Mouse (Mus musculus): Measurements from ENCODE around the gene Anp32e.
"Not testable (repeated sequence)": the region's sequence is repeated elsewhere in the genome, so short reads cannot be mapped to it uniquely, and the experiment has no call there.

Gene Anp32e

GRCm38 (mm10) chr3:95903753-95904502 lies 25.1 kb upstream of the Anp32e start:
- DNase-seq (ENCODE audit: low spot score in 2 of 2): no peak

DNA sequence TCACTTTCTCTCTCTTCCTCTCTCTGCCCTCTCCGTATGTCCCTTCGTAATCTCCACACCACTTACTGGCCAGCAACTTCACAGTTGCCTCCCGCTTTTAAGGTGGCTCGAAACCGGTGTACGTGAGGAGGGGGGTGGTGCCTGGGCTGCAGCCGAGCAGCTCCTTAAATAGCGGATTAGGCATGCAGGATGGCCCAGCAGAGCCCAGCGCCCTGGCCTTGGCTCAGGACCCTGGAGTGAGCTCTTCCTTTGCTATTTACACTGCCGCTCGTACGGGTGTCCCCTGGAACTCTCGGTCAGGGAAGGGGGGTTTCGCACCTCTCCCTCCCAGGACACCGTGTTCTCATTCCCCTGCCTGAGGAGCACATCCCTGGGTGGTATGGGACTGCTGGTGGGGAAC lies 24.5 kb upstream of the Anp32e start, which contains the start of gene Car14:
Gene Car14 (minus strand): TSS at position 124 of the 400 bp plus-strand sequence.
- DNase-seq (ENCODE audit: low spot score in 2 of 2): no peak

- DNase-seq (ENCODE audit: low spot score in 2 of 2): no peak
These were observed 23.7 kb upstream of the Anp32e start for GRCm38 (mm10) chr3:95905146-95905939.

GRCm38 (mm10) chr3:95905940-95906492 lies 23.0 kb upstream of the Anp32e start:
- DNase-seq (ENCODE audit: low spot score in 2 of 2): no peak

- DNase-seq (ENCODE audit: low spot score in 2 of 2): no peak
These were observed 22.2 kb upstream of the Anp32e start for GRCm38 (mm10) chr3:95906860-95907259.

GRCm38 (mm10) chr3:95907613-95908012 lies 21.4 kb upstream of the Anp32e start:
- no peak for DNase-seq (ENCODE audit: low spot score in 2 of 2)

DNA sequence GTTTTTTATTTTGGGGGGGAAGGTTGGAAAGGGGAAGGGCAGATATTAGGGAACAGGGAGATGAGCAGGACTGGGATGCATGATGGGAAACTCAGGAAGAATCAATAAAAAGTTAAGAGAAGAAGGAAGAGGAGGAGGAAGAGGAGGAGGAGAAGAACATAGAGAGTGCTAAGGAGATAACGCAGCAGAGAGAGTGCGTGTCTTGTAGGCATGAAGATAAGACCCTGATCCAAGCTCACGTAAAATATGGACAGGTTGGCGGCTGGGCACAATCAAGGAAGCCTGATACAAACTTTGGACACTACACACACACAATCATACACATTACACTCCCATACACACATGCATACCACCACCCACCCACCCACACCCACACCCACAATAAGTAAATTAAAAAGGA lies 14.3 kb upstream of the Anp32e start:
- no peak for DNase-seq (ENCODE audit: low spot score in 2 of 2)

DNA sequence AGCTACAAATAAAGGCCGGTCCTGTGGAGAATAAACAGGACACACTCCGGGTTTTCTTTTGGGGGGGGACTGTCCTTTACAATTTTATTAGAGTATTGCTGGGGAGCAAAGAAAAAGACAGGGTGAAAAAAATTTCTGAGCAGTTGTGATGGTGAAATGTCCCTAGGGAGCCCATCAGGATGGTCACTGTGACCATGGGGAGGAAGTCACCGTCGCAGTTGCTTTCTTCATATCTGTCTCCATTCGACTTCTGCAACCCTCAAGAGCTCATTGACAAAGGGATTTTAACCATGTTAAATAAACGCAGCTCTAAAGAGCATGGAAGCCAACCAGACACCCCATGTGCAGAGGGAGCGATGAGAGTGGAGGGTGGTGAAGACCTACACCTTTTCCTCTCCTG lies 12.3 kb upstream of the Anp32e start:
- DNase-seq (ENCODE audit: low spot score in 2 of 2): no peak

DNA sequence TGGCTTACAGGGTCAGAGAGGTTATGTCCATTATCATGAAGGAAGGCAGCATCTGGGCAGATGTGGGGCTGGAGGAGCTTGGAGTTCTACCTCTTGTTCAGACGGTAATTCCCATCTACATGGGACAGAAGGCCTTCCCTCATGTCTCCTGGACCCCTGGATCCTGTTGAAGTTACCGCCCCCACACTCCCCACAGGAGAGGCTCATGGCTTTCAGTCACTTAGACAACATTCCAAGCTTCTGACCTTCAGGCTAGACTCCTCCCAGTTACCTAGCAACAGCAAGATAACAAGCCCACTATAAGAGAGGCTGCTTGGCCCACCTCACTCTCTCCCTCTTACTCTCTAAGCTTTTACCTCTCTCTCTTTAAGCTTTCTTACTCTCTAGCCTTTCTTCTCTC lies 8.5 kb upstream of the Anp32e start:
- not testable (repeated sequence) for DNase-seq (ENCODE audit: low spot score in 2 of 2)

GRCm38 (mm10) chr3:95923429-95923828 lies 5.6 kb upstream of the Anp32e start:
- not testable (repeated sequence) for DNase-seq (ENCODE audit: low spot score in 2 of 2)

- DNase-seq (ENCODE audit: low spot score in 2 of 2): no peak
These were observed 4.9 kb upstream of the Anp32e start for GRCm38 (mm10) chr3:95924185-95924584.

- DNase-seq (ENCODE audit: low spot score in 2 of 2): no peak
These were observed 4.0 kb upstream of the Anp32e start for GRCm38 (mm10) chr3:95925087-95925486.

- DNase-seq (ENCODE audit: low spot score in 2 of 2): no peak
These were observed 787 bp upstream of the Anp32e start for GRCm38 (mm10) chr3:95928261-95928657.

- peak in 1 of 2 experiments; percentile 33 for DNase-seq (ENCODE audit: low spot score in 2 of 2)
These were observed 780 bp downstream of the Anp32e start for GRCm38 (mm10) chr3:95929581-95930470.

DNA sequence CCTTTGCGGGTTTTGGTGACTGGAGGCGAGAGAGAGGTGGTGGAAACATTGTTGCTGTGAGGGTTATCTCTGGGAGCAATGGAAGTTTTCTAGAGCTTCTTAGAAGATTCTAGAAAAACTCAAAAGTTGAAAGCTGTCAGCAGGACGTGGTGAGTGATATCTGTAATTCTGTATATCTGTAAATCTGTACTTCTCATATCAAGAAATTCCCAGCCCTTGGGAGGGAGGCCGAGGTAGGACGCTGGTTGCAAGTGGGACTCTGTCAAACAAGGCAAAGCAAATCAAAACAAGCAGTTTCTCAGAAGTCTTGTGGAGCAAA lies 1.4 kb downstream of the Anp32e start:
- no peak for DNase-seq (ENCODE audit: low spot score in 2 of 2)

GRCm38 (mm10) chr3:95931471-95931870 lies 2.4 kb downstream of the Anp32e start:
- DNase-seq (ENCODE audit: low spot score in 2 of 2): no peak

GRCm38 (mm10) chr3:95932157-95932556 lies 3.1 kb downstream of the Anp32e start:
- no peak for DNase-seq (ENCODE audit: low spot score in 2 of 2)

DNA sequence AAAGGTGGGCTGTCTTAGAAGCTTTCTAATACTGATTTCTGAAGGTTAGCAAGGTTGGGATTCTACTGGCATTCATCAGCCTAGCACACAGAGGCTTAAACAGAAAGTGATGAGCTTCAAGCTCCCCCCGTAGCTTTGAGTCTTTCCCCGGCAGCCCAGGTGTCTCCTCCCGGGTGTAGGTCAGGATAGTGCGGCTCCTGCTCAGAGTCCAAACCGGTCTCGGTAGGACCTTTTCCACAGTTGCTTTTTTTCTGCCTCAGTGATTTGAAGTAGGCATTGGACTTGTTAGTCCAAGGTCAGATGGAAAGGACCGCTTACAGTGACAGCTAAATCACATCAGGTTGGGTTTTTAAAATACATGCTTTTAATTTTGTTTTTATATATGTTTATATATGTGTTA lies 3.5 kb downstream of the Anp32e start:
- no peak for DNase-seq (ENCODE audit: low spot score in 2 of 2)

DNA sequence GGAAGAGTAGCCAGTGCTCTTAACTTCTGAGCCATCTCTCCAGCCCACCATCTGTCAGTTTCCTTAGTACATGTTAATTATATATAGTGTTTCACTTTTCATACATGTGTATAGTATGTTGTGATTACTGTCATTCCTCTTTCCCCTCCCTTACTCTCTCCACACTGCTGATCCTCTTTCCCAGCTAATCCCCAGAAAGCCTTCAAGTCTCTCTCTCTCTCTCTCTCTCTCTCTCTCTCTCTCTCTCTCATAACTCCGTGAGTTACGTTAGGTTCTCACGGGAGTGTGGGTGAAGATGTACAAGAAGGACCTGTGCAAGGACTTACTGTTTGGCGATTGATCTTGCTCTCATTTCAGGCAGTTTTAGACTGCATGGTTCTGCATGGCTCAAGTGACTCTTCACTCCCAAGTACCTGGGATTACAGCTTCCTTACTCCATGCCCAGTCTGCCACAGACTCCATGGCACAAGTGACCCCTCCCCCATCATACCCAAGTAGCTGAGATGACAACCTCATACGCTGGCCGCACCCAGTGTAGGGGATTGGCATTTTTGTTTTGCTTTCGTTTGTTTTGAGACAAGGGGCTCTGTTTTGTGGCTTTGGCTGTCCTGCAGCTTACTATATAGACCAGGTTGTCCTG lies 4.2 kb downstream of the Anp32e start:
- no peak for DNase-seq (ENCODE audit: low spot score in 2 of 2)

- DNase-seq (ENCODE audit: low spot score in 2 of 2): no peak
These were observed 5.4 kb downstream of the Anp32e start for GRCm38 (mm10) chr3:95934448-95934847.

GRCm38 (mm10) chr3:95938217-95938616 lies 9.2 kb downstream of the Anp32e start:
- DNase-seq (ENCODE audit: low spot score in 2 of 2): no peak

Data from frontal cortex, postnatal 10 days (tissue).